Mouse (Mus musculus) retina, postnatal 1 day (tissue): ENCODE data around the gene Fam213b.

Experiments used
- DNase-seq: peaks from one replicate; pipeline ENCODE4 v3.0.0-alpha.2; 2012

The Fam213b gene

DNA sequence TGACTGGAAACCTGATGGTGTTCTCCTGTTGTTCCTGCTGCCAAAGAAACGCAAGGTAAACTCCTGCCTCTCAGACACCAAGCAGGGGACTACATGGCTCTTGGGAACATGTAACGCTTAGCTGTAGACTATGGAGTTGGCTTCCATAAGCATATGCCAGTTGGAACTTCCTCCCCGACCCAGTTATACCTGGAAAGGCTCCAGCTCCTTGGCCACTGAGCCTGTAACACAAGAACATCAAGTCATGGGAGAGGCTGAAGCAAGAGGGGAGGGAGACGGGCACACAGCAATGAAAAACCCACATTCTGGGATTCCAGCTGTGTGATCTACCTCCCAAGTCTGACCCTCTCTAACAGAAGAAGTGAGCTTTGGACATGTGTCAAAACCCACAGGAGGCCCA, 23.4 kb upstream of the Fam213b start:
- no peak for DNase-seq

- no peak for DNase-seq
Measured at GRCm38 (mm10) chr4:154916662-154917061, 17.7 kb upstream of the Fam213b start.

DNA sequence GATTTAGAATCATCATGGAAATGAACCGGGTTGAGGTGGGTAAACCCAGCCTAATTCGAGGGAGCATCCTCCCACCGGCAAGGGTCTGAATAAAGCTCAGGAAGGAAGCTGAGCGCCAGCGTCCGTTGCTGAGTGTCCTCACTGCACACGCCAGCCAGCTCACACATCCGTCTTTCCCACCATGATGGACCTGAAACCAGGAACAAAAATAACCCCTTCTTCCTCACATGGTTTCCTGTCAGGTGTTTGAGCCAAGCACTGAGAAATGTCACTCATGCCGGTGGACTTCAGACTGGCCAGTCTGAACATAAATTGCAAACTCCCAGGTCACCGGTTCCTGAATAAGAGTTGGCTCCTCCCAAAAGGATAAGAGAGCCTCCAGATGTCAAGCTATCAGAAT, 16.4 kb upstream of the Fam213b start:
- DNase-seq, result no peak

GRCm38 (mm10) chr4:154914707-154915106, 15.8 kb upstream of the Fam213b start:
- no peak for DNase-seq

- no peak for DNase-seq
Measured at GRCm38 (mm10) chr4:154914252-154914651, 15.3 kb upstream of the Fam213b start.

GRCm38 (mm10) chr4:154913845-154914244, 14.9 kb upstream of the Fam213b start:
- no peak for DNase-seq

GRCm38 (mm10) chr4:154911644-154912043, 12.7 kb upstream of the Fam213b start:
- no peak for DNase-seq

GRCm38 (mm10) chr4:154910606-154911522, 11.9 kb upstream of the Fam213b start:
- DNase-seq, result peak; percentile 34

DNA sequence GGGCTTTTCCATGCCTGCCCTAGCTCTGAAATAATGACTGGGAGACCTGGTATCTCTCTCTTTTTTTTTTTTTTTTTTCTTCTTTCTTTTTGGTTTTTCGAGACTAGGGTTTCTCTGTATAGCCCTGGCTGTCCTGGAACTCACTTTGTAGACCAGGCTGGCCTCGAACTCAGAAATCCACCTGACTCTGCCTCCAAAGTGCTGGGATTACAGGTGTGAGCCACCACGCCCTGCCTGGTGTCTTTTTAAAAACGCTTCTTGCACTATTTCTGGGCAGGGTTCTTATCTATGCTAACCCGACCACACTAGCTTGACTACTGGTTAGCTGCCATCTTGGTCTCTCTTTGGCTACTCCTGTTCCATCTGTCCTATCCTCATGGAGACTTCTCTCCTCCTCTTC, 9.6 kb upstream of the Fam213b start:
- no peak for DNase-seq

DNA sequence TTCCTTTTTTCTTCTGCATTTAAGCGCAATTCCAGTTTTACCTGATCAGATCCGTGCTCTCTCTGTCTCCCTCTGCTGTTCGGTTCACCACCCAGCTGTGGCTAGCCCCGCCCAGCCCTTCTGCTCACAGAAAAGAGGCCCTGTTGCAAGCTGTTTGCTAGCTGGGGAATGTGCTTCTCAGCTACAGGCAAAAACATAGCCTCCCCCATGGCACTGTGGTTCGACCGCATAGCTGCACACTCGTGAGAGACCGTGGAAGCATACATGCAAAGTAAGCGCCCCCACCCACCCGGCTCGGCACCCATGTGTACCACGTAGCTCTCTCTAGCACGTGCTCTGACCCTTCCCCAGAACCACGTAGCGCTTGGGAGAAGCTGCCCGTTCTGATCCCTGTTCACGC, 8.9 kb upstream of the Fam213b start:
- DNase-seq, result peak; percentile 83

DNA sequence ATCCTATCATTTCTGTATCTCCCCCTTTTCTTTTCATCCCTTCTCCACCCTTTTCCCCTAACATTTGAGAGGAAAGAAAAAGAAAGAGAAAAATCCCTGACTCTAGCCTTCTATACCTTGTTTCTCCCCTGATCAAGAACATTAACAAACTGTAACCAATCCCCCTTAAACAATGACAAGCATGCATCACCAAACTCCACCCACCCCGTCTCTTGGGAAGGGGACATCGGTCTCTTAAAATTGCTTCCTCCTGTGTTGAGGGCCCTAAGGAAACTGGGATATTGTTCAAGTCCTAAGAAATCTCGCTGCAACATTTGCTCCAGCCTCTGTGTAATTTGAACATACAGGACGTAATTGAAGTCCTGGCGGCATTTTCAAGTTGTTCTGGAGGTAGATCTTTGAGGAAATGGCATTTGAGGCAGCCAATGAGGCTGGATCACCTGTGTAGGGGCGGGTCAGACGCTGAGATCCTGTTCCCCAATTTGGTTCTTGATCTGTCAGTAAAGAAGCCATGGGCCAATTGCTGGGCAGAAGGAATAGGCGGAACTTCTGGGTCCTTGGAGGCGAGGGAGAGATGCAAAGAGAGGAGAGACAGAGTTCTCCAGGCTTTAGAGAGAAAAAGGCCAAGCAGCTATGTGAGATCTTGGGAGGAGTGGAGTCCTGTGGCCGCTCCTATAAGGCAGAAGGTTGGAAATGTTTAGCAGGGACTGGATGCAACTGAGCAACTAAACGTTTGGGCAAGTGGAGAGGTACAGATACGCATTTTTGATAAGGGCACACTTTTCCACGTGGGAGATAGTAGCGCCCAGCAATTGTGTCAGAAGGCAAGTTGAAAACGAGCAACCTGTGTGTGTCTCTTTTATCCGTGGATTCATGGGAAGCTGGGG, 5.5 kb upstream of the Fam213b start:
- DNase-seq, result peak; percentile 91

DNA sequence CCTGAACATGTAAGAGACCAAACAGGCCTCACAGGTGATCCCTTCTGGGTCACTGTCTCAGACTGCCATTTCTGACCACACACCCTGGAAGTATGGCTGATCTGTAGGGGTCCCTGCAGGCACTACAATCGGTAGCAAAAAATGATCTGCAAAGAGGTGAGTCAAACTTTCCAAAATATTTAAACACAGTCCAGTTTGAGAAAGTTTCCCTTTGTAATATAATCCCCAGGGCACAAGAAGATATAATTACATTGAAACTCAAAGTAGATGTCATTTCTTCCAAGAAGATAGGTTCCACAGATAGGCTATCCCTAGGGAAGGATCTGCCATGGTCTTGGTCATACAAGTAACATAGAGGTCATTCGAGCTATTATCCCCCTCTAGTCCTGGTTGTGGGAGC, 3.4 kb upstream of the Fam213b start:
- no peak for DNase-seq

- DNase-seq, result no peak
Measured at GRCm38 (mm10) chr4:154897676-154898465, 1.1 kb downstream of the Fam213b start.

GRCm38 (mm10) chr4:154895549-154895948, 3.4 kb downstream of the Fam213b start:
- DNase-seq, result no peak

- DNase-seq, result no peak
Measured at GRCm38 (mm10) chr4:154890887-154891286, 8.0 kb downstream of the Fam213b start.

DNA sequence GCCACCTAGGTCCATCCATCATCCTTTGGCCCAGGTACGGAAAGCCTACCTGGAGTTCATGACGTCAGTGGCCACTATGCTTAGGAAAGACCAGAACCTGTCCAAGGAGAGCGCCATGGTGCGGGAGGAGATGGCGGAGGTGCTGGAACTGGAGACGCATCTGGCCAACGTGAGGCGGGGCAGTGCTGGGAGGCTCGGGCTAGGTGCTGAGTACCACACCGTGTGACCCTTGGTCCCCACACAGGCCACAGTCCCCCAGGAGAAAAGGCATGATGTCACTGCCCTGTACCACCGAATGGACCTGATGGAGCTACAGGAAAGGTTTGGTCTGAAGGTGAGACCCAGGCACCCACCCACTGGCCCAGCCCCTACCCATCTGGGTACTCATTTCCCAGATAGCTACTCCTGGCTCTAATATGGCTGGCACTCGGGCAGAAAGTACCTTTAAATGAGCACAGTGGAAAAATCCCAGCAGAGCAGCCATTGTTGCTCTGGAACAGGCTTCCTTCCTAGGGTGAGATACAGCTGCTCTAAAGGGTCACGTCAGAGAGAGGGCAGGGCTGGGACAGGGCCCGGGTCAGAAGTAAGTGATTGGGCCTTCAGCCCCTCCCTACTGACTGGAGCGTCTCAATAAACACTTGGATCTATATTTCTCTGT, 11.2 kb downstream of the Fam213b start:
- DNase-seq, result no peak

DNA sequence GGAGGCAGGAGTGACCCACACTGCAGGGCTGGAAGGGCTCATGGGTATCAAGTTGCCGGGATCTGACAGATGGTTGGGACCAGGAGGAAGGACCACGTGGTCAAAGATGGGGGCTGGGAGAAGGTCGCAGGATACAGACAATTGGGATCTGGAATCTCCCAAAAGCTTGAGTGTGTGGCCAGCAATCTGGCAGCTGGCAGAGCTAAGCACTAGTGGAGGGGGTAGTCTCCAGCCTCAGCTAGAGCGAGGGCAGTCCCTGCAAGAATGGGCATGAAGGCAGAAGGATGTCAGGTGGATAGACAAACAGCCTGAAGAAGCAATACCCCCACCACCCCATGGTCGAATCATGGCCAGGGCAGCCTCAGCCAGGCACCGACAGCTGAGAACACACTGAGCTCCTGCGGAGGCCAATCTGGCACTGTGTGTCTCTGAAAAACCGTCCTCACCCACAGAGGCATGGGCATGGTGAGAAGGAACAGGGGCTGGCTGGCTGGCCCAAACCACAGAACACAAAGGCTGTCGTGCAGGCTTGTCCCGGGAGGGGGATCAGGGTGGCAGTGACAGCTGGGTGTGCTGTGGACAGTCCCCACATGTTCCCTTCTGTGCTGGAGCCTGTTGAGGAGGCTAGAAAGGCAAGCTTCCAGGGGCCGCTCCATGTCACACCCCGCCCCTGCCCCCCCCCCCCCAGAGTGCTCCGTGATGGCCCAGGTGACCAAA, 11.9 kb downstream of the Fam213b start:
- peak; percentile 68 for DNase-seq

- peak; percentile 60 for DNase-seq
Measured at GRCm38 (mm10) chr4:154885416-154885815, 13.5 kb downstream of the Fam213b start.

DNA sequence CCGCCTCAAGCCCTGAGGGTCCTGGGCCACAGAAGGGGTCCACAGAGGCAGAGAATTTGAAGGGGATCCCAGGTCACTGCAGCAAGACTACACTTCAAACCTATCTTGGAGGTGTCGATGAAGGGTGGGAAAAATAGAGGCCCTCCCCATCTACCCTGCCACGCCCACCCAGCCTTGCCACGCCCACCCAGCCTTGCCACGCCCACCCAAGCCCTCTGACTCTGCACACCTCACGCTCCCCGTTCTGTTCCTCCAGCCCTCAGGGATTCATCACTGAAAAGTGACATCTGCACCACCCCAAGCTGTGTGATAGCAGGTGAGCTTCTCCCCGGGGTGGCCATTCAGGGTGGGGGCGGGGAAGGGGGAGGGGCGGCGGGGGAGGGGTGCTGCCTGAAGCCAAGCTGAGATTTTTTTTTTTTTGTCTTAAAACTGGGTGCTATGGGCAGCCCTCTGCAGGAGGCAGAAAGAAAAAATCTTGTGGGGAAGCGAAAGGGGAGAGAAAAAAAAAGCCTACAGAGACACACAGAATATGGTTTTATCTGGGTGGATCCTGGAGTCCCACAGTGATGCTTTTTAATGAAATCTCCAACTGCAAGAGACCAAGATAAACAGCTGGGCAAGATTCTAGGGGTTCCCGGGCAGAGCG, 16.8 kb downstream of the Fam213b start:
- no peak for DNase-seq

DNA sequence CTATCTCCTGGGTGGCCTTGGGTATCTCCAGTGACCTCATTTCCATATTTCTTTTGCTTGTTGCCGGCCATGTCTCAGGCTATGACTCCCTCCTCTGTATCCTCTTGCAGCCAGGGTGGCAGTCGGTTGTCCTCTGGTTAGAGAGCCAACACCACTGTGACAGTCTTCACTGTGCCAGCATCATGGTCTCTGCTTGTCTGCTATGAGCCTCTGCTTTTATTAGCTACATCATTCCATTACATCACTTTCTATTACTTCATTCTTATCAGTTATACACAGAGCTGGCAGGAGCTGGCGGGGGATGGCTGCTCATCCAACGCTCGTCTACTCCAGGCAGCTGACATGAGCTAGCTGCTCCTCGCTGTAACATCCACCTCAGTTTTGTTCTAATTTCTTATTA, 18.2 kb downstream of the Fam213b start:
- DNase-seq, result no peak

DNA sequence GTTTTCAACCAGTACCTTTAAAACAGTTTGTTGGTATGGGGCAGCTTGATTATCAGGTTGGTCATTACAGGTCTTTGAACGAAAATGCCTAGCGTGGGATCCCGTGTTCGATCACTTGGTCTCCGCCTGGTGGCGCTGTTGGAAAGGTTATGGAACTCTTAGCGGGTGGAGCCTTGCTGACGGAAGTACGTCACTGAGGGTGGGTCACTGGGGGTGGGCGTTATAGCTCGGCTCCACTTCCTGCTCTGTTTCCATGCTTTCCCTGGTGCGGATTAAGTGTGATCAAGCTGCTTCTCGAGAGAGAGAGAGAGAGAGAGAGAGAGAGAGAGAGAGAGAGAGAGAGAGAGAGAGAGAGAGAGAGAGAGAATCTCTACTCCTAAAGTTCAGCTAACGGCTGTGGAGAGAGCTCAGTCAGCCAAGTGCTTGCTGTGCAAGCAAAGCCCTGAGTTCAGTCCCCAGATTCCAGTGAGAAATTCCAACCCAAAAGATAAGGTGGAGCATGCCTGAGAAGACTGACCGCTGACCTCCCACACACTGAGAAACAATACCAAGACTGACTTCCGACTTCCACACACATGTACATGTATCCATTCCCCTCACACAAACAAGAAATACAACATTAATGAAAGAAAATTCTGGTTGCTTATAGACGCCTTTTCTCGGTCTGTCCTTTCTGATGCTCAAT, 20.9 kb downstream of the Fam213b start:
- DNase-seq, result peak; percentile 97
